Mouse (Mus musculus): ENCODE data around the gene Syt12.

DNA sequence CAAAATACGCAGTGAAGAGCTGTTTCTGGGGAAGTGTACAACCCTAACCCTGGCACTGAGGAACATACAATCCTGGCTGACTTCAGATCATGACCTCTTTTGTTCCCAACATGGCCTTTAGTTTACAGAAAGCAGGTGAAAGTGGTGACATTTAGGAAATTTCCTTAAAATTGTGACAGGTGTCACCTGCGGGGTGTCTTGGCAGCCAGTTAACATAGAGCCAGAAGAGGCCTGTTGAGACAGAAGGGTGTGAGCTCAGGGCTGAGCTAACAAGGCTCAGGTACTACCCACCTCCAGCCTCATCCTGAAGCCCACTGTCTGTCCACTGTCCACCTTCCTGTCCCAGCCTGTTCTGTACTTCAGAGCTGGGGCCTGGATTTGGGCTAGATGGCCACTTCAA lies 2.8 kb upstream of the Syt12 start:
- TF ChIP-seq POLR2A (IDR thresholded peaks at IDR 0.05; ENCODE audit: insufficient read depth, low read length) (no peak), EP300 (IDR thresholded peaks at IDR 0.05; ENCODE audit: insufficient read depth, low read depth, low read length) (no peak)
